Mouse (Mus musculus): ENCODE results near the gene Kcnj10.

Gene Kcnj10

DNA sequence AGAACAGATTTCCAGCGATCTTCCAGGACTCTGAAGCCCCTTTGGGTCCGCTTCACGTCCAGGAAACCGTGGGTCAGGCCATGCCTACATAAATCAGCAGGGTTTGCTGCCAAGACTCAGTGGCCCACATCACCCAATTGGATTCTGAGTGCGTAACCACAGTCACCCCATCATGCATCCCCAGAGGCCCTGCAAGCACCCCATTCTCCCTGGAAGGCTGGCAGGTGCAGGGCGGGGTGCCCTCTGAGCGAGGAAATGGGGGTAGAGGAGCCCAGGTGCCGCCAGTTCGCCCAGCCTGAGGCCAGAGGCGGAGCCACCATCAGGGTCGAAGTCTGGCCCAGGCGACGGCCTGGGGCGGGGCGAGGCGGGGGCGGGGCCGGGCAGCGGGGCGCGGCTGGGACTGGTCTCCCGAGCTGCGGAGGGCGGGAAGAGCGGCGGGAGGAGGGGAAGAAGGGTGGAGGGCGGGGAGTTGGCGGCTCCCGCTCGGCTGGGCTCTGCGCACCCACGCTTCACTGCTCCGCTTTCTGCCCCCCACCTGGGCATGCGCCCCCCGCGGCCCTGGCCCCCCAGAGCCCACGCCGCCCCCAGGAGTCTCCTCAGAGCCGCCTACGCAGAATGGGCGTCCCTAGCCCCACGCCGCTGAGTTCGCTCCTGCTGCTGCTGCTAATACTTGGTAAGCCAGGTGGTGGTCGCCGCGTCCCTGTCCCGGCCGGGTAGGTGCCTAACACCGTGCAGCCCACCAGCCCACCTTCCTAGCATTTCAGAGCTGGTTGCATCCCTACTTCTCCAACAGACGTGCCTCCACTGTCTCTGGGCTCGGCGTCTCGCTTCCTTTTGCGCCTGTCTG, 28.9 kb upstream of the Kcnj10 start:
- DNase-seq (ENCODE audit: low read depth, low spot score), result no peak

DNA sequence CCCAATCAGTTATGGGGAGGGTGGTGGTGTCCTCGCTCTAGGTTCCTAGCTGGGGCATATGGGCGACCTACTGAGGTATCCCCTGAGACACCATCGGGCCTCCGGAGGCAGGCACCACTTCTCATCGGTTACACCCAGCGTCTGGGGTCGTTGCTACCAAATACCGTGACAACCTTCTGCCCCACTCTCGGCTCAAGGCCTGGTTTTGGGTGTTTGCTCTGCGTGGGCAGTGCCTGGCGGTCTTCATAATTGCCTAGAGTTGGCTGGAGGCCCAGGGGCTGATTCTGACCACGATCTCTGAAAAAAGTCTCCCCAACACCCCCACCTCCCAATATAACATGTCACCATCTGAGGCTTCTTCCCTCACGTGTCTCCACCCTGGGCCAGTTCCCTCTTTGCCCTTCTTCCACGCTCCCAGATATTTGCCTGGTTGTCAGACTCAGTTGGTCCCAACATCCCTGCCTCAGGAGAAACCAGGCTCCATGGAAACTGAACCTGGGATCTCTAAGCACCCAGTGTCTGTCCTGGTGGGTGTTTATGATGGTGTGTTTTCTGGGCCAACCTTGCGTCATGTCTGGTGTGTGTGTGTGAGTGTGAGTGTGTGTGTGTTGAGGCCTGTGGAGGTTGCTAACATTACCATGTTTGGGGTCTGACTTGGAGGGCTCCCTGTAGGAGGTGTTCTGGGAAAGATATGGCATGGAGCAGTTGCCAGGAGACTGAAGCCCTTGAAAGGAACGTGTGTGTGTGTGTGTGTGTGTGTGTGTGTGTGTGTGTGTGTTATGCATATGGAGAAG, 28.0 kb upstream of the Kcnj10 start:
- DNase-seq (ENCODE audit: low read depth, low spot score), result no peak

DNA sequence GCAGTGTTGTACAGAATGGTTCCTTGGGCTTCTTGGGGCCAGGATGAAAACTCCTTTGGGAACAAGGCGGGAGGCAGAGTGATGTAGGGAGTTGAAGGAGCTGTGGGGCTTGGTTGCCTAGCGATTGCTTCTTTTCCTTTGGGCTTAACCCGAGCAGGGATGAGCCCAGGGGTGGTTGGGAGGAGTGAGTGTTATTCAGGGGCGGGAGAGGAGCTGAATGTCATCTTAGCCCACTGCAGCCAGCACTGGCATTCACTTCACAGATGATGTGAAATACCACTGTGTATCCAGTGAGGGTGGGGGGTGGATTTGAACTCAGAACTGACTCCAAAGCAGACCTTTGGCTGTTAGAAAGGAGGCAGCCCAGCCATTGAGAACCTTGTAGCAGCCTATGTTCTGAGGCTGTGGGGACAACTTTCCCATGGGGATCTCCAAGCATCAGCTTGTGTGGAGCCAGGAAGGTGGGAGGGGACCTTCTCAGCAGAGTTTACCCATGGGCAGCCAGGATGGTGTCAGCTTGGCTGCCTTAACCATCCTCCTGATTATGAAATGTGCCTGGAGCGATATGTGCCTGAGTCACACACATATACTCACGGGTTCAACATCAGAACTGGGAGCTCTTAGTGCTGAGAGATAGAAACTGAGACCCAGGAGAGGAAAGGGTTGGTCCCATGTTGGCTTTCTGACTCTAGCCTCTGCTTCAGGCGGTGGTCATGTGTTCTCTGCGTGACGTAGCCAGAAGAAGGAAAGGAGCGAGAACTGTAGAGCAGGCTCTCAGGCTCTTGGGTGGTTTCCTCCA, 27.2 kb upstream of the Kcnj10 start:
- DNase-seq (ENCODE audit: low read depth, low spot score), result no peak

DNA sequence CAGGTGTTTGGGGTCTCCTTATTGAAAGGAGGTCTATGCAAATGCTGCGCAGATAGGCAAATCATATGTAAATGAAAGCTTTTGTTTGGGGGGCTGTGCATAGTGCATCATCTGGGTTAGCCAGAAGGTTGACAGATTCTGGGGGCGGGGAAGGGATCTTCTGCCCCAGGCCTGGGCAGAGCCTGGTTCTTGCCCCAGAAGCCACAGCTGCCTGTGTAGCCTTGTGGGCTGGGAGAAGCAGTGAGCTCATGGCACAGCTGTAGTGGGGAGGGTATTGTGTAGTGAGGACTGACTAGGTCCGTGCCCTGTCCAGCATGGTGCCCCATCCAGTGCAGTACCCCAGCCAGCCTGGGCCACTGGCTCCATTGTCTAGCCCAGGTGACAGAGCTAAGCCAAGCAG, 26.1 kb upstream of the Kcnj10 start:
- no peak for DNase-seq (ENCODE audit: low read depth, low spot score)

DNA sequence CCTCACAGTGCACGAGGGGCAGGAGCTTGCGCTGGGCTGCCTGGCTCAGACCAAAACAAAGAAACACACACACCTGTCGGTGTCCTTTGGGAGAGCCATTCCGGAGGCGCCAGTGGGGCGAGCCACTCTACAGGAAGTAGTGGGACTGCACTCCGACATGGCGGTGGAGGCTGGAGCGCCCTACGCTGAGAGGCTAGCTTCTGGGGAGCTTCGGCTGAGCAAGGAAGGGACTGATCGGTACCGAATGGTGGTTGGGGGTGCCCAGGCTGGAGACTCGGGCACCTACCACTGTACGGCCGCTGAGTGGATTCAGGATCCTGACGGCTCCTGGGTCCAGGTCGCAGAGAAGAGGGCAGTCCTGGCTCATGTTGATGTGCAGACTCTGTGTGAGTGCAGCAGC, 23.6 kb upstream of the Kcnj10 start:
- DNase-seq (ENCODE audit: low read depth, low spot score), result no peak

DNA sequence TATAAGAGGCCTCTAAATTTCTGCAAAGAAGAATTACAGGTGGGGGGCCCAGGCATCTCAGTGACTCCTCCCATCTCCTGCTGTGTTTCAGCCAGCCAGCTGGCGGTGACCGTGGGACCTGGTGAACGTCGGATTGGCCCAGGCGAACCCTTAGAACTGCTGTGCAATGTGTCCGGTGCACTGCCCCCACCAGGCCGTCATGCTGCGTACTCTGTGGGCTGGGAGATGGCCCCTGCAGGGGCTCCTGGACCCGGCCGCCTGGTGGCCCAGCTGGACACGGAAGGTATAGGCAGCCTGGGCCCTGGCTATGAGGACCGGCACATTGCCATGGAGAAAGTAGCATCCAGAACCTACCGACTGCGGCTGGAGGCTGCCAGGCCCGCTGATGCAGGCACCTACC, 23.1 kb upstream of the Kcnj10 start:
- DNase-seq (ENCODE audit: low read depth, low spot score), result no peak

DNA sequence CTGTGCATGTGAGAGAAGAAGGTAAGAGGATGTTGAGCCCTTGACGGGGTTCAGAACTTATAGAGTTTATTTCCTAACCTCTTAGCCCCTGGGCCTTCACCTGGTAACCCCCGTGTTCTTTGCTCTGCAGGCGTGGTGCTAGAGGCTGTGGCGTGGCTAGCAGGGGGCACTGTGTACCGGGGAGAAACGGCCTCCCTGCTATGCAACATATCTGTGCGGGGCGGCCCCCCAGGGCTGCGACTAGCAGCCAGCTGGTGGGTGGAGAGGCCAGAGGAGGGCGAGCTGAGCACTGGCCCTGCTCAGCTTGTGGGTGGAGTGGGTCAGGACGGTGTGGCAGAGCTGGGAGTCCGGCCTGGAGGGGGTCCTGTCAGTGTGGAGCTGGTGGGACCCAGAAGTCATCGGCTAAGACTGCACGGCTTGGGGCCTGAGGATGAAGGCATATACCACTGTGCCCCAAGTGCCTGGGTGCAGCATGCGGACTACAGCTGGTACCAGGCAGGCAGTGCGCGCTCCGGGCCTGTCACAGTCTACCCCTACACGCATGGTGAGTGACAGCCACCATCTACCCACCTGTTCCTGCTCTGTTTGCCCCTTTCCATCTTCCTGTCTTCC, 22.5 kb upstream of the Kcnj10 start:
- DNase-seq (ENCODE audit: low read depth, low spot score), result no peak

DNA sequence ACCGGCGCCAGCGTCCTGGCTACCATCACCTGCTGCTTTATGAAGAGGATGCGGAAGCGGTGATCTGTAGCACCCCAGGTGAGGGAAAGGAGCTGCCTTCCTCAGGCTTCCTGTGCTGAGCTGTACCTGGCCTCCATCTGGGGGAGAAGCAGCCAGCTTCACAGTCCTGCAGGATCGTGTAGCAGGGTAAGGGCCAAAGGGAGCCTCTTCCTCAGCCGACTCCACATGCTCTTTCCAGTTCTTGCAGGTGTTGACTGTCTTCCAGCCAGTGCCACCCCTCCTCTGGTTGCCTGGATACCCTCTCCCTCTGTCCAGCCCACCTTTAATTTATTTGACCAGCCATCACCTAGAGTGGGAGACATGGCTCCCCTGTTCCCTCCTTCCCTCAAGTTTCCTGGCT, 21.7 kb upstream of the Kcnj10 start:
- no peak for DNase-seq (ENCODE audit: low read depth, low spot score)

DNA sequence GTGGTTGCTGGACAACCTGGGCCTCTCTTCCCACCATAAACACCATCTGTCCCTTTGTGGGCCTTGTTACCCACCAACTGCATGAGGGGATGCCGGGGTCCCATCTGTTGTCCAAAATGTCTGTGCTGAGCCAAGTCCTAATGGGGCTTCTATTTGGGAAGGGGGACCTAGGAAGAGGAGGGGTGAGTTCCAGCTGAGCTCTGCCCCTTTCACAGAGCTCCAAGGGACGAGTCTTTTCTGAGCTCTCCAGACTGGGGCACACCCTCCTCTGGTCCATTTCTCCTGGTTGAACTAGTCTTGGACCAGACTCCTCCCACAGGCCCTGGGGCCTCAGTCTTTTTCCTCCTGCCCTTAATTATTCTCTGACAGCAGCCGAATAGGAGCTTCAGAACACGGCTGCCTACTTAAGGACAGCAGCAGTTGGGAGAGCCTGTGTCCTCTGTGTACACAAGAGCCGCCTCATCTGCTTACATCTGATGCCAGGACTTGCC, 21.0 kb upstream of the Kcnj10 start:
- DNase-seq (ENCODE audit: low read depth, low spot score), result no peak

DNA sequence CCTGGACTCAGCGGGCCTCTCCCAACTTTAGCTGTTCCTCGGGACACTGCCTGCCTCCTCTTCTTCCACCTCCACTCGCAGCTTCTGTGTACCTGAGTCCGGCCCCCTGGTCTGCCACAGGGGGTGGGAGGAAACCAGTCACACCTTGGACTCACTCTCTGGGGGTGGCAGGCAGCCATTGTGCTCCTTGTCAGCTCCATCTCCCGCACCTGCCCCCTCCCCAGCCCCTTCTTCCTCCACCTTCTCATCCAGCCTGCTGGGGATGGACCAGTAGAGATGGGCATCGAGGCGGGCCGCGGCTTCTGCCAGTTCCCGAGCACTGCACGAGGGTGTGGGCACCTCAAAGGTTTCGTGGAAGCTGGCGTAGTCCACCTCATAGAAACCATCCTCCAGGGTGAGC, 18.3 kb upstream of the Kcnj10 start:
- DNase-seq (ENCODE audit: low read depth, low spot score), result no peak

DNA sequence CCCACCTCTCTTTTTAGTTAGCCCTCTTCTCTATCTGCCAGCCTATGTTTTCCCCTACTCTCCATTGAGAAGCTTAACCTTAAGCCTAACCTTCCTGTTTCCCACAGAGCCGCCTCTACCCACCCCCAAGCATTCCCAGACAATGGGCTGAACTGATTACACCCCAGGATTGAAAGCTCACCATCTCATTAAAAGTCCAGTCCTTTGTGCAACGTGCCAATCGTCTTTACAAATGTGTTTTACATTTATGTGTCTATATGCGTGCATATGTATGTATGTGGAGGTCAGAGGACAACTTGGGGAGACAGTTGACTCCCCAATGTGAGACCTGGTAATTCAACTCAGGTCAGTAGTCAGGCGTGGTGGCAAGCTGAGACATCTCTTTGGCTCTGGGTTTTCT, 17.7 kb upstream of the Kcnj10 start:
- no peak for DNase-seq (ENCODE audit: low read depth, low spot score)

DNA sequence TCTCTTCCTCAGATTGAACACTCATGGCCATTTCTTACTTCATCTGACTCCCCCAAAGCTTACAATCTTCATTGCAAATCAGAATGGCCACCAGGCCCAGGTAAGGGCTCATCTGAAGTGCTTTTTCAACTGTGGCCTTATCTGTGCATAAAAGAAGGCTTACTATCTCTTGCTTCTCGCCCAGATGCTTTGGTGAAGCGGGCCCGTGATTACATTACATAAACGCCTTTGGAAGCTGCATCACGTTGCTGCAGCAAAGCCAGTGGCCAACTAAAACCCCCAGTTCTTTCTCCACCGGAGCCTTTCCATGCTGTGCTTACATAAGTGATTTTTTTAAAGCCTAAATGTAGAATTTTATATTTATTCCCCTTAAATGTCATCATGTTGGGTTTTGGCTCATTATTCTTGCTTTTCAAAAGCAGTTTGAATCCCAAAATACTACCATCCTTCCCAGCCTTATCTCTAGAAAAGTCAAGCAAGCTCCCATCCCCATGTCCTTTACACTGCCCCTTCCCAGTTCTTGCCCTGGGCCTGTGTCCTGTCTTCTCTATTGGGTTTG, 17.1 kb upstream of the Kcnj10 start:
- peak; percentile 91 for DNase-seq (ENCODE audit: low read depth, low spot score)

DNA sequence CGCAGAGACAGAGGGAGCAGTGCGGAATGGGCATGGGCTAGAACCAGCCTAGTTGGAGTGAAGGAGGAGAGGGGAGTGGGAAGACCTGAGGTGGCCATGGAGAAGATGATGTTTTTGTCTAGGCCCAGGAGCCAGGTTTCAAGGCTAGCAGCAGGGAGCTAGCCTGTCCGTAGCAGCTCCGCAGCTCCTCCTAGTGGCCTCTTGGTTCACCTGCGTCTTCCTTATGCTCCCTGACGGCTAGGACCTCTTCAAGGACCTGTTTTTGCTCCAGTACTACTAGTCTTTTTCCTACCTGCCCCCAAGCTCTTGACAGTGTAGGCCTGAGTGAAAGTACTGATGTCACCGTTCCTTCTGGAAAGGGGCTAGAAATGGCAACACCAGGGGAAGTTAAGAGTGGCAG, 16.3 kb upstream of the Kcnj10 start:
- no peak for DNase-seq (ENCODE audit: low read depth, low spot score)

DNA sequence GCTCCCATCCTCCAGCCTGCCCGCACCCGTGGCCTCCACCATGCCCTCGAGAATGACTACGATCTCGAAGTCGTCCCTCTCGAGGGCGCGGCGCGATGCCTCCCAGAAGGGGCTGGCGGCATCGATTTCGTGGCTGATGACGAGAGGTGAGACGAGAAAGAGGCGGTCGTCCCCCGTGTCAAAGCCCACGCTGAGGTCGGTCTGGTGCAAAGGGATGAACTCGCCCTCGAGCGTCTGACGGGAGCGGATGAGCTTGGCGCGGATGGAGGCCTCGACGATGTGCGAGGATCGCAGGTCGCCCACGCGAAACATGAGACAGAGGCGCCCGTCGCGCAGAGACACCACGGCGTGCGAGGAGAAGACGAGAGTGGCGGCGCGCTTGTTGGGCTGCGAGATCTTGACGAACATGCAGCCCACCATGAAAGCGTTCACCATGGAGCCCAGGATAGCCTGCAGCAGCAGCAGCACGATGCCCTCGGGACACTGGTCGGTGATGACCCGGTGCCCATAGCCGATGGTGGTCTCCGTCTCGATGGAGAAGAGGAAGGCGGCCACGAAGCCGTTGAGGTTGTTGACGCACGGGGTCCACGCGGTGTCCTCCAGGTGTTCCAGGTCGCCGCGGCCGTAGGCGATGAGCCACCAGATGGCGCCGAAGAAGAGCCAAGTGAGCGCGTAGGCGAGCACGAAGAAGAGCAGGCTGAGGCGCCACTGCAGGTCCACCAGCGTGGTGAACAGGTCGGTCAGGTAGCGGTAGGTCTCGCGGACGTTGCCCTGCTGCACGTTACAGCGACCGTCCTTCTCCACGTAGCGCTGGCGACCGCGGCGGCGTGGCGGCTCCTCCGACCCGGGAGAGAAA, 15.1 kb upstream of the Kcnj10 start:
- DNase-seq (ENCODE audit: low read depth, low spot score), result no peak

DNA sequence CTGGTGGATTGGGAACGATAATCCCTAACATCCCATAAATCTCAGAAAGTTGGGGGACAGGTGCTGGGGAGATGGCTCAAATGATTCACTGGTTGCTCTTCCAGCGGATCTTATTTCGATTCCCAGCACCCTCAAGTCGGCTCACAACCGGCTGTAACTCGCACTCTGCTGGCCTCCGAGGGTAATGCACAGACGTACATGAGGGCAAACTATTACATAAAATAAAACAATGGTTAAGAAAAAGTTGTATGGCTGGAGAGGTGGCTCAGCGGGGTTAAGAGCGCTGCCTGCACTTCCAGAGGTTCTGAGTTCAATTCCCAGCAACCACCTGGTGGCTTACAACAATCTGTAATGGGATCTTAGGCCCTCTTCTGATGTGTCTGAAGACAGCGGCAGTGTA, 14.3 kb upstream of the Kcnj10 start:
- DNase-seq (ENCODE audit: low read depth, low spot score), result no peak

DNA sequence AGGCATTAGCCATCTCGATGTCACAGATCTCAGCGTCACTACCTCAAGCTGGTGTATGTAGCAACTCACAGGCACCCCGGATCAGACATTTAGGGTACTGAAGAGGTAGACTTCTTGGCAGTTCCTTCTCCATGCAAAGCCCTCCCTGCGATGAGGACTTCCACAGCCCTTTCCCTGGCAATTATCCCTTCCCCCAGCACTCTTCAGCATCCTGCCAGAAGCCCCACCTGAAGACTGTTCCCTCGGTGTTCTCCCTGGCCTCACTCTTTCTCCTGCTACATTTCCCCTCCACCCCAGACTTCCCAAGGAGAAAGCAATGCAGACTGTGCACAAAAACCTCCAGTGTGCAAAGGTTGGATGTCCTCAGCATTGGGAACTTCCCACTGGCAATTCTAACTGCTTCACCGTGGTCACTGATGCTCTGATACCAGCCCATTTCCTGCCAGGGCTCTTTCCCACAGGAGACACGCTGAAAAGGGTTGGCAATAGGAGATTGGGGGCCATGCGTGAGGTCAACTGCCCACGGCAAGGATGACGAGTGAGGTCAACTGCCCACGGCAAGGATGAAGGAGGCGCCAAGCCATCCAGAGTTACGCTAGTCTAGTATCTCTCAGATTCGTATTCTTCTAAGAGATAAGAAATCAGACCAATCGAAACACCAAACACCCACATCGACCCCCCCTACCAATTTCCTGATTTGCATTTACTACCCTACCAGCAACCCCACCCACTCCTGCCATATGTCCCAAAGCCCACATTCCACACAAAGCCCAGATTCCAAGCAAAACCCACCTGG, 13.6 kb upstream of the Kcnj10 start:
- no peak for DNase-seq (ENCODE audit: low read depth, low spot score)

DNA sequence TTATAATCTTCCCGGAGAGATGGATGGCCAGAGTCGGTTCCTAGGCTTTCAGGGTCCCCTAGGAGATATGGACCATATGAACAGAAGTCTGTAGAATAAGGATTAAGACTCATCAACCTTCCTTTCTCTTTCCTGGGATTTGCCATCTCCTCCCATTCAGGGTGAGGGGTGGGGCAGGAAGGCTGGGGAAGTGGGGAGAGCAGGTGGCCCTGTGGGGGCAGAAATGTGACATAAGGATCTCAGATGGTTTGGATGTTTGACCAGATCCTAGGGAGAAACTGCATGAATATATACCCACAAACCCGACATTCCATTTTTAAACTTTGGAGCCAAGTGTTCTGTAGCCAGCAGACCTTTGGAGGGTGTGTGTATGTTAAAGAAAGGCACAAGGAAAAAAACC, 13.0 kb upstream of the Kcnj10 start:
- DNase-seq (ENCODE audit: low read depth, low spot score), result no peak

DNA sequence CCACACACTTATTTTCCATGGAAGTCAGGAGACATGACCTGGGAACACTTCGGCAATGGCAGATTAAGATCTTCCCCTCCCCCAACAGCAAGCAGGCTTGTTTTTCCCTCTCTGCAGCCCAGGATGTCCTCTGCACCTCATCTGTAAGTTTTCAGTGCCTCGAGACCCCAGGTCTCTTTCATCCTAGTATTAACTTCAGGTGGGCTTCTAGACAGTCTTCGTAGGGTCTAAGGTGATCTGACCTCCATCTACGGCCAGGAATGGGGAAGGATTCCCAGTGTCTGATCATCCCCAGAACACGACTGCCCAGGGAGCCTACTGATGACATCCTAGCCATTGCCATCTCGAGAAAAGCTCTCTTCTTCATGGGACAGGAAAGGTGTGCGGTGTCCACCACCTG, 12.5 kb upstream of the Kcnj10 start:
- no peak for DNase-seq (ENCODE audit: low read depth, low spot score)

DNA sequence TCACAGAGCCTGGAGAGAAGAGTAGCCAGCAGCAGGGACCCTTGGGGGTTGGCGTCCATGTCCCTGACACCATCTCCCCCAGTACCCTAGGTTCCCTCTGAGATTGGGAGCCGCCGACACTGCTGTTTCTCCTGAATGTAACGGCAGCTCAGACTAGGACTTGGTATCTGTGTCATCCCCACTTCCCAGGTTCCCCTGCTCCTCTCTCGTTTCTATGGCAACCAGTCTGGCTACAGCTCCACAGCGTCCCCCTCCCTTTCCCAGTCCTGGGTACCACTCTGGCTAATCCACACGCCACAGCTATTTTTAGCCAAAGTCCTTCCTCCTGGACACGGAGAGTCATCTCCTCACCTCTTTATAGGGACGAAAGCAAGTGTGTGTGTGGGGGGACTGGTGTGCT, 11.9 kb upstream of the Kcnj10 start, which contains the start of gene Kcnj9:
Gene Kcnj9 (minus strand): TSS at position 188 of the 400 bp plus-strand sequence.
- DNase-seq (ENCODE audit: low read depth, low spot score), result peak; percentile 93
